Mouse (Mus musculus): ENCODE measurements around the gene Nectin2.

DNA sequence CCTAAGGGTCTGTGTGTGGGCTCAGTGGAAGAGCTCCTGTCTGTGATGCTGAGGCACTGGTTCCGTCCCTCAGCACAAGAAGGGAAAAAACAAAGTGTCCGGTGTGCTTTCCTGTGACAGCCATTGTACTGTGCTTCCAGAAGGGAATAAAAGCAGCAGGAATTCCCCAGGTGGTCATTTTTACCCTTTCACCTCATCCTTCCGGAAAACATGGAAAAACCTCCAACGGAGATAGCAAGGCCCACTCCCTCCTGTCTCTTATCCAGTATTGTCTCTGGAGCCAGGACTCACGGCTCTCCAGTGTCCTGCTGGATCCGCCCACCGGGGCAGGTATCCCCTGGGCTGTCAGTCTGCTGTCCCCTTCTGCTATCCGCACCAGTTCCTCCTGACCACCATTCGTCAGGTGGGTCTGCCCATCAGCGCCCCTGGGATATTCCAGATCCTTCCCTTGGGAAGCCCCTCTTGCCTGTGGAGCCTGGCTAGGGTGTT is 16.1 kb downstream of the Nectin2 start:
- no peak for TF ChIP-seq CTCF (IDR thresholded peaks at IDR 0.05; ENCODE audit: borderline replicate concordance, insufficient read depth, low read depth, low read length)
- TF ChIP-seq POLR2A (IDR thresholded peaks at IDR 0.05; ENCODE audit: borderline replicate concordance, insufficient read depth, low read length) = no peak

Measured in cerebellum, adult 2 months (tissue).